Mouse (Mus musculus) midbrain, embryonic 11.5 days (tissue): ENCODE results near the gene Tmem131. TPM values are rescaled to one million over a fixed set of nuclear protein-coding genes. Genes with fewer than 3 reads are reported as not detected.

Source experiments
- ATAC-seq: fragments of 200-750 bp; cut with Nextera tagmentation; 2 replicates; pipeline ENCODE4 v1.8.0; 2017; ENCODE audit warnings: moderate TSS enrichment, moderate library complexity; ENCODE audit not compliant: low FRiP score
- DNase-seq: peaks from one replicate; pipeline ENCODE4 v3.0.0; 2015; ENCODE audit warnings: low spot score; ENCODE audit errors: missing footprints
- H3K27ac ChIP-seq: fragments of 300-500 bp; sonication (generic); 2 replicates; pipeline ENCODE4 v1.5.1; 2014; ENCODE audit warnings: low read depth, low read length
- H3K27me3 ChIP-seq: fragments of 300-500 bp; sonication (generic); 2 replicates; pipeline ENCODE4 v1.6.1; 2014; ENCODE audit warnings: mild to moderate bottlenecking, low read length, moderate library complexity, mixed read lengths; ENCODE audit not compliant: control insufficient read depth, insufficient read depth
- H3K36me3 ChIP-seq: fragments of 300-500 bp; sonication (generic); 2 replicates; pipeline ENCODE4 v1.6.1; 2014; ENCODE audit warnings: mild to moderate bottlenecking, low read length, moderate library complexity, mixed read lengths; ENCODE audit not compliant: control insufficient read depth, insufficient read depth
- H3K4me1 ChIP-seq: fragments of 300-500 bp; sonication (generic); 2 replicates; pipeline ENCODE4 v1.6.1; 2014; ENCODE audit warnings: low read length; ENCODE audit not compliant: control insufficient read depth, insufficient read depth
- H3K4me2 ChIP-seq: fragments of 300-500 bp; sonication (generic); 2 replicates; pipeline ENCODE4 v1.6.1; 2014; ENCODE audit warnings: mild to moderate bottlenecking, moderate library complexity
- H3K4me3 ChIP-seq: fragments of 300-500 bp; sonication (generic); 2 replicates; pipeline ENCODE4 v1.5.1; 2014; ENCODE audit warnings: low read depth, low read length
- H3K9ac ChIP-seq: fragments of 300-500 bp; sonication (generic); 2 replicates; pipeline ENCODE4 v1.6.1; 2014; ENCODE audit warnings: low read length
- H3K9me3 ChIP-seq: fragments of 300-500 bp; sonication (generic); 2 replicates; pipeline ENCODE4 v1.6.1; 2016; ENCODE audit warnings: low read length; ENCODE audit not compliant: control insufficient read depth
- WGBS: fragments of 180-500 bp; shearing (Covaris S2); extraction: QIAGEN DNeasy Blood & Tissue Kit; methylation state at CpG from one replicate; pipeline ENCODE4 v1.1.7; 2014; 5-methylcytosine and 5-hydroxymethylcytosine counted together
- polyA plus RNA-seq: library from polyadenylated mRNA; unstranded; fragments of >200 nt; fragmentation: Nextera tagmentation; extraction: Ambion mirVana; gene quantifications from 2 replicates; pipeline ENCODE4 v1.2.1, GENCODE M21; 2014

Gene Tmem131
- polyA plus RNA-seq, 1 experiment from 2014 or later: 14.7 TPM

GRCm38 (mm10) chr1:36889016-36889415, 54.5 kb downstream of the Tmem131 start:
- Histone ChIP-seq H3K4me2 (no peak overlapping the region), H3K9me3 (no peaks in the 10 kb centered on the region), H3K27ac (no peak overlapping the region), H3K4me1 (peaks cover 2% of the 10 kb centered on the region; the same call in 1 of the 2 replicates), H3K36me3 (no peaks in the 10 kb centered on the region), H3K27me3 (no peaks in the 10 kb centered on the region), H3K4me3 (no peak overlapping the region), H3K9ac (no peak overlapping the region)
- 91% methylated on average over 5 of the region's 5 CpGs for WGBS
- DNase-seq (no peak), ATAC-seq (no peak)

- 94% methylated on average over 3 of the region's 3 CpGs for WGBS
- no peak overlapping the region for H3K9ac ChIP-seq
- ATAC-seq (no peak), DNase-seq (no peak)
- no peaks in the 10 kb centered on the region for H3K27me3 ChIP-seq
- H3K9me3 ChIP-seq: no peaks in the 10 kb centered on the region
- peaks cover 3% of the 10 kb centered on the region; the same call in 1 of the 2 replicates for H3K4me1 ChIP-seq
- H3K27ac ChIP-seq: no peak overlapping the region
- H3K4me3 ChIP-seq: no peak overlapping the region
- H3K36me3 ChIP-seq: no peaks in the 10 kb centered on the region
- no peak overlapping the region for H3K4me2 ChIP-seq
Measured at GRCm38 (mm10) chr1:36887172-36887571, 56.3 kb downstream of the Tmem131 start.

- WGBS: 75% methylated on average over 4 of the region's 4 CpGs
- no peak for ATAC-seq
- H3K27ac ChIP-seq: no peak overlapping the region
- no peak overlapping the region for H3K4me2 ChIP-seq
- no peak overlapping the region for H3K4me3 ChIP-seq
- no peaks in the 10 kb centered on the region for H3K36me3 ChIP-seq
- H3K9ac ChIP-seq: no peak overlapping the region
- no peaks in the 10 kb centered on the region for H3K27me3 ChIP-seq
- DNase-seq: no peak
- H3K9me3 ChIP-seq: no peaks in the 10 kb centered on the region
- H3K4me1 ChIP-seq: peaks cover 3% of the 10 kb centered on the region; the same call in 1 of the 2 replicates
Measured at GRCm38 (mm10) chr1:36886489-36886888, 57.0 kb downstream of the Tmem131 start.

- DNase-seq (no peak), ATAC-seq (no peak)
- Histone ChIP-seq H3K36me3 (no peaks in the 10 kb centered on the region), H3K9ac (no peak overlapping the region), H3K9me3 (no peaks in the 10 kb centered on the region), H3K4me1 (peaks cover 3% of the 10 kb centered on the region; the same call in 1 of the 2 replicates), H3K27ac (no peak overlapping the region), H3K27me3 (no peaks in the 10 kb centered on the region), H3K4me2 (no peak overlapping the region), H3K4me3 (no peak overlapping the region)
- 84% methylated on average over 3 of the region's 3 CpGs for WGBS
Measured at GRCm38 (mm10) chr1:36884536-36884935, 58.9 kb downstream of the Tmem131 start.

- Histone ChIP-seq H3K9ac (no peak overlapping the region), H3K4me1 (peaks cover 3% of the 10 kb centered on the region; the same call in 1 of the 2 replicates), H3K4me3 (no peak overlapping the region), H3K36me3 (no peaks in the 10 kb centered on the region), H3K27ac (no peak overlapping the region), H3K4me2 (no peak overlapping the region), H3K9me3 (no peaks in the 10 kb centered on the region), H3K27me3 (no peaks in the 10 kb centered on the region)
- no peak for DNase-seq
- WGBS: 70% methylated on average over 2 of the region's 2 CpGs
- no peak for ATAC-seq
Measured at GRCm38 (mm10) chr1:36883805-36884204, 59.7 kb downstream of the Tmem131 start.

- DNase-seq (no peak), ATAC-seq (no peak)
- peaks cover 5% of the 10 kb centered on the region; the same call in 1 of the 2 replicates for H3K4me1 ChIP-seq
- WGBS: 81% methylated on average over 1 of the region's 1 CpGs
- H3K27ac ChIP-seq: no peak overlapping the region
- no peak overlapping the region for H3K4me2 ChIP-seq
- no peak overlapping the region for H3K4me3 ChIP-seq
- H3K9ac ChIP-seq: no peak overlapping the region
- no peaks in the 10 kb centered on the region for H3K27me3 ChIP-seq
- H3K9me3 ChIP-seq: no peaks in the 10 kb centered on the region
- H3K36me3 ChIP-seq: no peaks in the 10 kb centered on the region
Measured at GRCm38 (mm10) chr1:36879154-36879553, 64.3 kb downstream of the Tmem131 start.

- Histone ChIP-seq H3K9me3 (no peaks in the 10 kb centered on the region), H3K27me3 (no peaks in the 10 kb centered on the region), H3K4me1 (0 out of 2 replicates have a peak, but pooled peaks cover 2% of the 10 kb centered on the region), H3K27ac (no peak overlapping the region), H3K9ac (no peak overlapping the region), H3K36me3 (no peaks in the 10 kb centered on the region), H3K4me2 (no peak overlapping the region), H3K4me3 (no peak overlapping the region)
- no peak for DNase-seq
- 84% methylated on average over 1 of the region's 1 CpGs for WGBS
- ATAC-seq: no peak
Measured at GRCm38 (mm10) chr1:36877126-36877525, 66.3 kb downstream of the Tmem131 start.

- Histone ChIP-seq H3K9me3 (no peaks in the 10 kb centered on the region), H3K4me2 (no peak overlapping the region), H3K9ac (no peak overlapping the region), H3K27ac (no peak overlapping the region), H3K4me1 (0 out of 2 replicates have a peak, but pooled peaks cover 2% of the 10 kb centered on the region), H3K27me3 (no peaks in the 10 kb centered on the region), H3K36me3 (no peaks in the 10 kb centered on the region), H3K4me3 (no peak overlapping the region)
- ATAC-seq (no peak), DNase-seq (no peak)
- 80% methylated on average over 8 of the region's 8 CpGs for WGBS
Measured at GRCm38 (mm10) chr1:36874874-36875561, 68.4 kb downstream of the Tmem131 start.

GRCm38 (mm10) chr1:36871238-36871637, 72.2 kb downstream of the Tmem131 start:
- Histone ChIP-seq H3K4me1 (0 out of 2 replicates have a peak, but pooled peaks cover 2% of the 10 kb centered on the region), H3K27ac (no peak overlapping the region), H3K9me3 (no peaks in the 10 kb centered on the region), H3K36me3 (no peaks in the 10 kb centered on the region), H3K4me3 (no peak overlapping the region), H3K27me3 (no peaks in the 10 kb centered on the region), H3K9ac (no peak overlapping the region), H3K4me2 (no peak overlapping the region)
- 77% methylated on average over 4 of the region's 4 CpGs for WGBS
- ATAC-seq: no peak
- DNase-seq: no peak
